Mouse (Mus musculus): ENCODE data around the gene Mns1.

Mns1 gene

GRCm38 (mm10) chr9:72427861-72428260, 9.9 kb upstream of the Mns1 start:
- DNase-seq = no peak

- DNase-seq = no peak
Observed at GRCm38 (mm10) chr9:72434876-72435275, 2.9 kb upstream of the Mns1 start.

- no peak for DNase-seq
Observed at GRCm38 (mm10) chr9:72438749-72439148, 938 bp downstream of the Mns1 start.

- DNase-seq = no peak
Observed at GRCm38 (mm10) chr9:72440358-72440757, 2.5 kb downstream of the Mns1 start.

DNA sequence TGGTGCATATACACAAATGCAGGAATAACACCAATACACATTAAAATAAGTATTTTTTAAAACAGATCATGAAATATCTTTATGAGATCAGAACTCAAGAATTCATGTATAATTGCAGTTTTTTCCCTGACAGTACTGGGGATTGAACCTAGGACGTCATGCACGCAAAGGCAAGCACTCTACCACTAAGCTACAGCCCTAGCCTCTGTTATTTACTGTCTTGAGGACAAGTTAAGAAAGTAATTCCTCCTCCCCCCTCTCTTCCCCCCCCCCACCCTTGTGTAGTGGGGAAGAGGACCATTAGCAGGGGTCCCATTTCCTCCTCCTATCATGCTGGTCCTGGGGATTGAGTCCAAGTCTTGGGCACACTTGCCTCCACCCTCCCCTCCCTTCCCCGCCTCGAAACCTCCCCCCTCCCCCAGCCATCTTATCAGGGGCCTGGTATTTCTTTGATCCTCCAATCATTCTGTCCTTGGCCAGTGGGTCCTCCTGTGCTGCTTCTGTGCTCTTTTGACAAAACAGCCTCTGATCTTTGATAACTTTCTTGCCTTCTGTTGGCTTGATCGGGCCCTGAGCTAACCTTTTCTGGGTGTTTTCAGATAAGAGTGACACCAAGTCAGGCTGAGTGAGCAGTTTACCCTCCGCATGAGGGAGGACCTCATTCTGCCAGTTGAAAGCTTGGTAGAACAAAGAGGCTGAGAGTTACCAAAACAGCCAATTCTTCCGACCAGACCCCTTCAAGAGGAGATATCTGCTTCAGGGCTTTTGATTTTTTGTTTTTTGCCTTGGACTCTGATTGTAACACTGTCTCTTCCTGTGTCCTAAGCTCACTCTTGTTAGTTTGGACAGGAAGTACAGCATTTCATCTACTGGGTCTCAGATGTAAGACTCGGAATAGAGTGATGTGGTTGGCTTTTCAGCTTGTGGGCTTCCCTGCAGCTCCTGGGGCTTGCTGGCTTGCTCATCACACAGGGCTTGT, 3.4 kb downstream of the Mns1 start:
- DNase-seq = peak; percentile 50

- peak; percentile 68 for DNase-seq
Observed at GRCm38 (mm10) chr9:72441927-72442715, 4.3 kb downstream of the Mns1 start.

DNA sequence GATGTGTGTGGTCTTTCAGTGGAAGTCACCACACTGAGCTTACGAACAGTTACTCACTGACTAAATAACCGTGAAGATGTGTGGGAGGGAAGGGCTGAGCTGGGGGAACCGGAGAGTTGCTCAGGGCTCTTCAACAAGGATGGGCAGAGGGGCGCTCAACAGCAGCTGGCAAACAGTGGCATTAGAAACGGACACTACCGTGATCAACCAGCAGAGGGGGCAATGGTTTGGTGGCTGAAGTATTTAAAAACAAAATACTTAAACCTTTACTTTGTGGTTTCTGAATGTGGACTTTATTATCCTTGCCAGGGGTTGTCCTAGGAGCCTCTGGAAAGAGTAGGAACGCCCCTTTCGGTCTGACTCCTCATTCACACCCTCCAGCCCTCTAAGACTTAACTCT, 10.2 kb downstream of the Mns1 start:
- peak; percentile 92 for DNase-seq

DNA sequence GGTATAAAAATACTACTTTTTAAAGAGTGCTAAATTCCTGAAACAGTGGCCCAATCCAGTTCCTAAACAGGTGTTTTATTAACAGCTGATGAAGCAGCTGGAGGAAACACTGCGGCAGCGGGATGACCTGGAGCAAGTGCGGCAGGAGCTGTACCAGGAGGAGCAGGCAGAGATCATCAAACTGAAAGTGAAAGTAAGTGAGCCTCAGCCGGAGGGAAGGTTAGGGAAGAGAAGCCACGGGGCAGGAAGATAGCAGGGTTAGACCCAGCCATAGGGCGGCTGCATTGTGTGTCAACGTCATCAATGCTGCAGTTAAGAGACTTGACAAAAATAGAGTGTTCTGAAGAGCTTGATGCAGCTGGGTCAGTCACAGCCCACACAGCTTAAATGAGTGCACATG, 11.6 kb downstream of the Mns1 start:
- DNase-seq = peak; percentile 53

- no peak for DNase-seq
Observed at GRCm38 (mm10) chr9:72449841-72450240, 12.0 kb downstream of the Mns1 start.

- DNase-seq = no peak
Observed at GRCm38 (mm10) chr9:72450363-72450762, 12.6 kb downstream of the Mns1 start.

GRCm38 (mm10) chr9:72451111-72451510, 13.3 kb downstream of the Mns1 start:
- no peak for DNase-seq

- peak; percentile 1 for DNase-seq
Observed at GRCm38 (mm10) chr9:72454281-72454680, 16.5 kb downstream of the Mns1 start.

DNA sequence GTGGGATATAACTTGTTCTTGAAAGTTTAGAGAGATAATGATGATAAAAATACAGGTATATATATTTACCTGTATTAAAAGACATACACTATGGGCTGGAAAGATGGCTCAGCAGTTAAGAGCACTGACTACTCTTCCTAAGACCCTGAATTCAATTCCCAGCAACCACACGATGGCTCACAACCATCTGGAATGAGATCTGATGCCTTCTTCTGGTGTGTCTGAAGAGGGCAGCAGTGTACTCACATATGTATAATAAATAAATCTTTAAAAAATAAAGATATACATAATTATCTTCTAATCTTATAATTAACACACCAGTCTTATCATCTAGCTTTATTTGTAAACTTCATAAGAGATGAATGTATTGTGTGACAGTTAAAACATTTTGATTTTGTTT, 18.6 kb downstream of the Mns1 start:
- DNase-seq = no peak

- peak; percentile 88 for DNase-seq
Observed at GRCm38 (mm10) chr9:72458233-72458632, 20.4 kb downstream of the Mns1 start.

- DNase-seq = no peak
Observed at GRCm38 (mm10) chr9:72459703-72460102, 21.9 kb downstream of the Mns1 start.

- DNase-seq = no peak
Observed at GRCm38 (mm10) chr9:72460767-72461166, 23.0 kb downstream of the Mns1 start.

- DNase-seq = no peak
Observed at GRCm38 (mm10) chr9:72462427-72462826, 24.6 kb downstream of the Mns1 start.

GRCm38 (mm10) chr9:72464806-72465205, 27.0 kb downstream of the Mns1 start:
- DNase-seq = no peak

- DNase-seq = peak; percentile 47
Observed at GRCm38 (mm10) chr9:72465754-72466181, 28.0 kb downstream of the Mns1 start.

DNA sequence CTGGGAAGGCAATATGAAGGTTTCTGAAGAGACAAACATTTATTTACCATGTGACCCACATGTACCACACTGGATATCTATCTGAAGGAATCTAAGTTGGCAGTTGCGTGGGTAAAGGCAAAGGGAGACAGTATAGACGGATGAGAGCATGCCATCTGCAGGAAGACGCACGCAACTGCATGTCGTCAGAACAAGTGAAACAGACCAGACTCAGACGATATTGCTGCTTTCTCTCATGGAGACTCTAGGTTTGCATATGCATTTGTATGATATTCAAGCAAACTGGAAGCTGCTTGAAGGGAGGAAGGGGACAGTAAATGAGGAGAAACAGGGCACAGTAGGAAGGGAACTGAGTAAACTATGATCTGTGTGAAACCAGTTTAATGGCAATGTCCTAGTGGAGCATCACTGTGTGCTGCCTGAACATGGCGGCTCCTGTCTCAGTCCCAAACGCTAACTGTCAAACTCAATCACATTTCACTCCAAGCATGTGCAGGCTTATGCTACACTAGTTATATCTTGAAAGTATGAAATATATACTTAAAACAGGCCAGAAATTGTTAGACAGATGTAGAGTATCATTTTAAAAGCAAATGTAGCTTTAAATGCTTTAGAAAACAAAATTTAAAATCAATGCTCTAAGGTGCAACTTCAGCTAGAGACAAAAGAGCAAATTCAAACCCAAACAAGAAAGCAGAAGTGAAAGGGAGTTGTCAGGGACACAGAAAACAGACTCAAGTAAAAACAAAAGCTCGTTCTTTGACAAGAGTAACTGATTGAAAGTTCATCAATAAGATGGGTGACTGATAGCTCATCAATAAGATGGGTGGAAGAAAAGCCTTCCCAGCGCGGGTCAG, 30.0 kb downstream of the Mns1 start:
- peak; percentile 70 for DNase-seq

DNA sequence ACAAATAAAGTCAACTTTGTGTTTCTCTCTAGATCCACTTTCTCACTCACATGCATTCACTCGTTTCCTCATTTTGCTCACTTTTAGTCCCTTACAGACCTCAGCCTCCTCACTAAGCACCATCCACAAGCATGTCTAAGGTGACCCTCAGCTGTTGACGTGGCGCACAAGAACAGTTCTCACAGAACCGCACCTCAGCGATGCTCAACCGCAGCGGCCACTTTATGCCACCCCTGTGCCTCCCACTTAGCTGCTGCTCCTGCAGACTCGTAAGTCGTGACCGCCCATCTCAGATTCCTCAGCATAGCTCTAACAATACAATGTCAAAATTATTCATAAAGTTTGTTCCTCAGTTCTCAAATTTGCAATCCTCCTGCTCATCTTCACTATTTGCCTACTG, 30.8 kb downstream of the Mns1 start:
- DNase-seq = no peak

- DNase-seq = no peak
Observed at GRCm38 (mm10) chr9:72469851-72470250, 32.0 kb downstream of the Mns1 start.

DNA sequence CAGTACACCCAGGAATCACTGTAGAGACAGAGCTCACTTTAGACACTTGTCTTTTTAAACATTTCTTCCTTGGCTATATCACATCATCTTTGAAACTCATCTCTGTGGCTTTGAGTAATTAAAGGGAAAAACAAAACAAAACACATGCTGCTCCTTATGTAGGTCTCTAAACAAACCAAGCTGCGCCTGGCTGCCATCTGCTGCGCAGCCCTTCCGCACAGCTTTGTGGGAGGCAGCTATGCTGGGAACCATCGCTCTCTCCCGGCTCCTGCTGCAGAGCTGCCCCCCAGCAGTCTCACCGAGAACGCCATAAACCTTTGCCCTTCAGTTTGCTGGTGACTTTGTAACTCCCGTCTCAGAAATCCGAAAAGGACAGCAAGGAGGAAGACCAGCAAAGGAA, 37.7 kb downstream of the Mns1 start:
- no peak for DNase-seq

Data from thymus, postnatal 4 days (tissue).